Mouse (Mus musculus) heart, embryonic 14.5 days (tissue): ENCODE measurements at regions not wholly inside any gene's neighbourhood (a gene's known extent, or its start where the extent isn't known, plus 50 kb on each side); places are given as distances from the start of the nearest gene placed in this dataset.

Source experiments
- ATAC-seq: fragments of 200-750 bp; cut with Nextera tagmentation; 2 replicates; pipeline ENCODE4 v1.8.0; 2017; ENCODE audit warnings: low read depth, moderate TSS enrichment; ENCODE audit not compliant: insufficient number of reproducible peaks, insufficient read depth, low FRiP score
- H3K27ac ChIP-seq, 2 experiments: fragments of 200-500 bp in 1 of 2; fragments of 300-500 bp in 1 of 2; sonication (generic) in 1 of 2; replicated peaks in 1 of 2; 2 replicates each; pipeline ENCODE4 v1.5.1; 2012 to 2014; ENCODE audit warnings: low read depth in 2 of 2, low read length in 2 of 2, control low read depth in 1 of 2, mild to moderate bottlenecking in 1 of 2, mixed read lengths in 1 of 2; ENCODE audit not compliant: control insufficient read depth in 1 of 2, insufficient read depth in 1 of 2
- H3K27me3 ChIP-seq: fragments of 300-500 bp; sonication (generic); 2 replicates; pipeline ENCODE4 v1.6.1; 2014; ENCODE audit warnings: mild to moderate bottlenecking, low read length, control low read depth; ENCODE audit not compliant: control insufficient read depth, insufficient read depth
- H3K36me3 ChIP-seq: fragments of 300-500 bp; sonication (generic); 2 replicates; pipeline ENCODE4 v1.6.1; 2014; ENCODE audit warnings: mild to moderate bottlenecking, control low read depth, low read length, mixed read lengths; ENCODE audit not compliant: control insufficient read depth, insufficient read depth
- H3K4me1 ChIP-seq, 2 experiments: fragments of 200-500 bp in 1 of 2; fragments of 300-500 bp in 1 of 2; sonication (generic) in 1 of 2; 2 replicates each; pipeline ENCODE4 v1.6.1; 2012 to 2014; ENCODE audit warnings: low read length in 2 of 2, control low read depth in 1 of 2, mixed read lengths in 1 of 2; ENCODE audit not compliant: control insufficient read depth in 2 of 2, insufficient read depth in 2 of 2
- H3K4me2 ChIP-seq: fragments of 300-500 bp; sonication (generic); 2 replicates; pipeline ENCODE4 v1.6.1; 2014; ENCODE audit warnings: mild to moderate bottlenecking, low read length
- H3K4me3 ChIP-seq, 2 experiments: fragments of 200-500 bp in 1 of 2; fragments of 300-500 bp in 1 of 2; sonication (generic) in 1 of 2; 2 replicates each; pipeline ENCODE4 v1.5.1; 2012 to 2014; ENCODE audit warnings: low read length in 2 of 2, mild to moderate bottlenecking in 2 of 2, control low read depth in 1 of 2, low read depth in 1 of 2, moderate library complexity in 1 of 2; ENCODE audit not compliant: control insufficient read depth in 1 of 2, insufficient read depth in 1 of 2
- H3K9ac ChIP-seq: fragments of 300-500 bp; sonication (generic); 2 replicates; pipeline ENCODE4 v1.6.1; 2014; ENCODE audit warnings: mild to moderate bottlenecking, low read length
- H3K9me3 ChIP-seq: fragments of 300-500 bp; sonication (generic); 2 replicates; pipeline ENCODE4 v1.6.1; 2016; ENCODE audit warnings: low read length, control low read depth; ENCODE audit not compliant: control insufficient read depth
- WGBS: fragments of 180-500 bp; shearing (Covaris S2); extraction: QIAGEN DNeasy Blood & Tissue Kit; methylation state at CpG from one replicate; pipeline ENCODE4 v1.1.7; 2014; 5-methylcytosine and 5-hydroxymethylcytosine counted together

GRCm38 (mm10) chr3:51151104-51151503, 73.1 kb upstream of the Noct start:
- WGBS: 23% methylated on average over 4 of the region's 4 CpGs
- Histone ChIP-seq H3K27me3 (no peaks in the 10 kb centered on the region), H3K4me2 (no peak overlapping the region), H3K4me3 (no peak overlapping the region), H3K27ac (no peak overlapping the region), H3K4me1 (peaks cover 0 to 2% of the 10 kb centered on the region in 2 experiments; a peak in 1 of 4 replicates), H3K9ac (no peak overlapping the region), H3K36me3 (no peaks in the 10 kb centered on the region), H3K9me3 (no peaks in the 10 kb centered on the region)
- ATAC-seq: no peak

- Histone ChIP-seq H3K9me3 (no peaks in the 10 kb centered on the region), H3K4me3 (no peak overlapping the region), H3K36me3 (no peaks in the 10 kb centered on the region), H3K4me1 (peaks cover 11 to 12% of the 10 kb centered on the region in 2 experiments), H3K27ac (no peak overlapping the region), H3K4me2 (no peak overlapping the region), H3K9ac (no peak overlapping the region), H3K27me3 (no peaks in the 10 kb centered on the region)
- no peak for ATAC-seq
- WGBS: 64% methylated on average over 4 of the region's 4 CpGs
These were observed 68.6 kb upstream of the Noct start for GRCm38 (mm10) chr3:51155621-51156020.

- Histone ChIP-seq H3K27ac (0 out of 4 replicates have a peak overlapping the region, but pooled peaks of 1 of the 2 experiments have one; percentile 24), H3K9me3 (no peaks in the 10 kb centered on the region), H3K4me1 (peaks cover 10 to 11% of the 10 kb centered on the region in 2 experiments), H3K9ac (no peak overlapping the region), H3K4me2 (peak overlapping the region; percentile 47), H3K4me3 (no peak overlapping the region), H3K36me3 (no peaks in the 10 kb centered on the region), H3K27me3 (no peaks in the 10 kb centered on the region)
- ATAC-seq: peak; percentile 71
- 33% methylated on average over 20 of the region's 20 CpGs for WGBS
These were observed 67.6 kb upstream of the Noct start for GRCm38 (mm10) chr3:51156386-51157290.

GRCm38 (mm10) chr3:51157291-51157650, 67.0 kb upstream of the Noct start:
- H3K4me1 ChIP-seq: peaks cover 10 to 11% of the 10 kb centered on the region in 2 experiments
- H3K36me3 ChIP-seq: no peaks in the 10 kb centered on the region
- H3K27ac ChIP-seq: no peak overlapping the region
- H3K9ac ChIP-seq: no peak overlapping the region
- peak overlapping the region; percentile 47 for H3K4me2 ChIP-seq
- ATAC-seq: no peak
- no peaks in the 10 kb centered on the region for H3K27me3 ChIP-seq
- WGBS: 7% methylated on average over 4 of the region's 4 CpGs
- H3K4me3 ChIP-seq: no peak overlapping the region
- H3K9me3 ChIP-seq: no peaks in the 10 kb centered on the region

GRCm38 (mm10) chr3:51158449-51158848, 65.8 kb upstream of the Noct start:
- Histone ChIP-seq H3K27ac (no peak overlapping the region), H3K9me3 (no peaks in the 10 kb centered on the region), H3K4me2 (no peak overlapping the region), H3K4me1 (peaks cover 10 to 11% of the 10 kb centered on the region in 2 experiments), H3K9ac (no peak overlapping the region), H3K4me3 (no peak overlapping the region), H3K36me3 (no peaks in the 10 kb centered on the region), H3K27me3 (no peaks in the 10 kb centered on the region)
- no peak for ATAC-seq
- 67% methylated on average over 4 of the region's 4 CpGs for WGBS

- Histone ChIP-seq H3K9ac (no peak overlapping the region), H3K4me1 (peaks cover 10 to 11% of the 10 kb centered on the region in 2 experiments), H3K27me3 (no peaks in the 10 kb centered on the region), H3K36me3 (no peaks in the 10 kb centered on the region), H3K27ac (no peak overlapping the region), H3K4me2 (no peak overlapping the region), H3K9me3 (no peaks in the 10 kb centered on the region), H3K4me3 (no peak overlapping the region)
- no peak for ATAC-seq
- 62% methylated on average over 4 of the region's 4 CpGs for WGBS
These were observed 64.9 kb upstream of the Noct start for GRCm38 (mm10) chr3:51159322-51159721.

- Histone ChIP-seq H3K36me3 (no peaks in the 10 kb centered on the region), H3K27me3 (no peaks in the 10 kb centered on the region)
- ATAC-seq: no peak
These were observed 64.4 kb upstream of the Noct start for GRCm38 (mm10) chr3:51159881-51160280.

More at GRCm38 (mm10) chr3:51159881-51160280, 64.4 kb upstream of the Noct start:
- H3K9me3 ChIP-seq: no peaks in the 10 kb centered on the region
- H3K4me3 ChIP-seq: no peak overlapping the region
- no peak overlapping the region for H3K9ac ChIP-seq
- WGBS: 78% methylated on average over 9 of the region's 9 CpGs
- H3K4me1 ChIP-seq: peaks cover 10 to 11% of the 10 kb centered on the region in 2 experiments
- no peak overlapping the region for H3K4me2 ChIP-seq
- no peak overlapping the region for H3K27ac ChIP-seq
